Mouse (Mus musculus): ENCODE results near the gene Micall2. TPM values are rescaled to one million over a fixed set of nuclear protein-coding genes. Genes with fewer than 3 reads are reported as not detected.

Gene Micall2
- polyA plus RNA-seq, 1 experiment, result 28.0 TPM

GRCm38 (mm10) chr5:139694989-139695571 lies 41.1 kb downstream of the Micall2 start:
- TF ChIP-seq POLR2A (IDR thresholded peaks at IDR 0.05; ENCODE audit: borderline replicate concordance, control insufficient read depth, low read depth, low read length) (no peak), CTCF (IDR thresholded peaks at IDR 0.05; ENCODE audit: control insufficient read depth, insufficient read depth, low read length) (no peak)
- WGBS, result 8% methylated on average over 7 of the region's 7 CpGs
- no peaks in the 10 kb centered on the region for H3K4me1 ChIP-seq (ENCODE audit: control insufficient read depth, insufficient read depth, low read length)
- no peak overlapping the region for H3K27ac ChIP-seq (ENCODE audit: control insufficient read depth, insufficient read depth, low read depth, low read length, poor library complexity)
- no peak overlapping the region for H3K4me3 ChIP-seq (replicated peaks; ENCODE audit: control insufficient read depth, low read depth, low read length)

DNA sequence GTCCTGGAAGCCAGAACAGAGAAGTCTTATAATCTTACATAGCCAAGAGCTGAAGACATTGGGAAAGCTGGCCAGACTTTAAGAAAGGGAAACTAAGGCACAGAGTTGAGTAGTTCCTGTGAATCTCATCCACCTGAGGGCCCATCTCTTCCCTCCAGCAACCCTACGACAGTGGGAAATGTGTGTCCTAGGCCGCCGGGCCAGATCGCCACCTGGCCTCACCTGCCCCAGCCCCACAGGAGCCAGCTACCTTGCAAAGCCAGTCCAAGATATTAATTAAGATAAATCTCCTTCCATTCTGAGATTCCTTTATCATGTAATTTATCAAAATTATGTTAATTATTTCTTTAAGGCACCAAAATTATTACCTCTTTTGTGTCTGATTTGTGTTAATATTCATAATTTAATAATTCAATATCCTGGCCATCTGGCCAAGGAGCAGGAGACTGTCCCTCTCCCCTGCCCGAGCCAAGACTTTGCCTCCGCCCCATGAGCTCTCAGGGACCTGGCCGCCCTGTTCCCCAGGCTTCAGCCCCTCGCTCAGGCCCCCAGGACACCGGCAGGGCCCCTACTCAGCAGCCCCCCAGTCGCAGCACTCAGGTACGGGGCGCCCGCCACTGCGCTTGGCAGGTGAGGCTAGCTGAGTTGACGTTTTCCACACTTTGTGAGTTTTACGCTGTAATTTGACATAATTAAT lies 41.7 kb downstream of the Micall2 start:
- TF ChIP-seq POLR2A (IDR thresholded peaks at IDR 0.05; ENCODE audit: borderline replicate concordance, control insufficient read depth, low read depth, low read length), result no peak
- TF ChIP-seq CTCF (IDR thresholded peaks at IDR 0.05; ENCODE audit: control insufficient read depth, insufficient read depth, low read length), result no peak
- WGBS, result 62% methylated on average over 16 of the region's 16 CpGs

GRCm38 (mm10) chr5:139690791-139691190 lies 45.3 kb downstream of the Micall2 start:
- H3K27ac ChIP-seq (ENCODE audit: control insufficient read depth, insufficient read depth, low read depth, low read length, poor library complexity), result no peak overlapping the region
- WGBS, result 74% methylated on average over 9 of the region's 9 CpGs
- no peaks in the 10 kb centered on the region for H3K4me1 ChIP-seq (ENCODE audit: control insufficient read depth, insufficient read depth, low read length)
- TF ChIP-seq CTCF (IDR thresholded peaks at IDR 0.05; ENCODE audit: control insufficient read depth, insufficient read depth, low read length), result no peak
- H3K4me3 ChIP-seq (replicated peaks; ENCODE audit: control insufficient read depth, low read depth, low read length), result no peak overlapping the region

More for the DNA sequence above, 41.7 kb downstream of the Micall2 start:
- no peaks in the 10 kb centered on the region for H3K4me1 ChIP-seq (ENCODE audit: control insufficient read depth, insufficient read depth, low read length)
- H3K27ac ChIP-seq (ENCODE audit: control insufficient read depth, insufficient read depth, low read depth, low read length, poor library complexity), result no peak overlapping the region
- H3K4me3 ChIP-seq (replicated peaks; ENCODE audit: control insufficient read depth, low read depth, low read length), result no peak overlapping the region

GRCm38 (mm10) chr5:139688356-139688755 lies 47.8 kb downstream of the Micall2 start:
- Histone ChIP-seq H3K4me3 (replicated peaks; ENCODE audit: control insufficient read depth, low read depth, low read length) (no peak overlapping the region), H3K4me1 (ENCODE audit: control insufficient read depth, insufficient read depth, low read length) (no peaks in the 10 kb centered on the region), H3K27ac (ENCODE audit: control insufficient read depth, insufficient read depth, low read depth, low read length, poor library complexity) (no peak overlapping the region)
- WGBS, result 69% methylated on average over 12 of the region's 12 CpGs
- no peak for TF ChIP-seq CTCF (IDR thresholded peaks at IDR 0.05; ENCODE audit: control insufficient read depth, insufficient read depth, low read length)
- no peak for TF ChIP-seq POLR2A (IDR thresholded peaks at IDR 0.05; ENCODE audit: borderline replicate concordance, control insufficient read depth, low read depth, low read length)

DNA sequence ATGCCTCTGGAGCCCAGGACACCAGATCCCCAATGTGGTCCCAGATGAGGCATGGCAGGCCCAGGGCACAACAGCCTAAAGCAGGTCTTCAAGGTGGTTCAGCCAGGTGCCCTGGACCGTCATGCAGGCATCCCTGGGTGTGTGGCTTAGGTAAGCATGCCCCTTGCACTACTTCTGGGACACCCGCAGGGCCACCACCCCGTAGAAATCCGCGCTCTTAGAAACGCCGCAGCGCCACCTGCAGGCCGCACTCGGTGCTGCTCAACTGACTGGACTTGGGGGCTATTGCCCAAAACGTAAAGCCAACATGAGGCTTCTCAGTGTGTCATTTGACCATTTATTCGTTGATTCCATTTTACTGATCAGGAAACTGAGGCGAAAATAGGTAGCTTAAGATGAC lies 48.5 kb downstream of the Micall2 start:
- Histone ChIP-seq H3K4me3 (replicated peaks; ENCODE audit: control insufficient read depth, low read depth, low read length) (no peak overlapping the region), H3K27ac (ENCODE audit: control insufficient read depth, insufficient read depth, low read depth, low read length, poor library complexity) (no peak overlapping the region), H3K4me1 (ENCODE audit: control insufficient read depth, insufficient read depth, low read length) (no peaks in the 10 kb centered on the region)
- TF ChIP-seq POLR2A (IDR thresholded peaks at IDR 0.05; ENCODE audit: borderline replicate concordance, control insufficient read depth, low read depth, low read length) (no peak), CTCF (IDR thresholded peaks at IDR 0.05; ENCODE audit: control insufficient read depth, insufficient read depth, low read length) (peak; percentile 56)
- 22% methylated on average over 13 of the region's 13 CpGs for WGBS

DNA sequence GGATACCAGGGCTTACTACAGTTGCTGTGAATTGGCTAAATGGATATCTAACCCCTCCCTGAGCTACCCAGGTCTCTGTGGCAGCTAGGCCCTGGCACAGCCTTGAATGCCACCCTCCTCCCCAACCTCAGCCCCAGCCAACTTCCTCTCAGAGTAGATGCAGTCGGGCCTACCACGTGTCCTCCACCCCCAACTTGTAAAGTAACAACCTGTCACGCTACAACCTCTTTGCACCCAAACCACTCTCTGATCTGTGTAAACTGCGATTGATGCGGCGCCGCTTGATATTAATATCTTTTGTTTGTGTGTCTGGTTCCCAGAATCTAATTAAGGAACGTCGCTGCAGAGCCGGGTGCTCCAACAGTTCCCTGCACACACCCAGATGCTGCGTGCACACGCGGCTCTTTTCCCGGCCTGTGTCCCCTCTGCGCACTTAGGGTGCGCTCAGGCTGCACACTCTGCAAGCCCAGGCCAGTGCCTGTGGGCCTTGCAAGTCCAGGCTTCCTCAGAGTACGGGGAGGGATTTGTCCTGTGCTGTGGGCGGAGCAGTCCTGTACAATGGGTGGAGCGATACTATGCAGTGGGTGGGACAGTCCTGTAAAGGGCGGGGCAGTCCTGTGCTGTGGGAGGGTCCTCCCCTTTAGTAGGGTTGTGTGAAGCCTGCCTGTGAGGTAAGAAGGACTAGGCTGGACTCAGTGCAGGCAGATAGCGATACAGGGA lies 49.4 kb downstream of the Micall2 start:
- Histone ChIP-seq H3K4me3 (replicated peaks; ENCODE audit: control insufficient read depth, low read depth, low read length) (no peak overlapping the region), H3K27ac (ENCODE audit: control insufficient read depth, insufficient read depth, low read depth, low read length, poor library complexity) (no peak overlapping the region), H3K4me1 (ENCODE audit: control insufficient read depth, insufficient read depth, low read length) (no peaks in the 10 kb centered on the region)
- no peak for TF ChIP-seq CTCF (IDR thresholded peaks at IDR 0.05; ENCODE audit: control insufficient read depth, insufficient read depth, low read length)
- TF ChIP-seq POLR2A (IDR thresholded peaks at IDR 0.05; ENCODE audit: borderline replicate concordance, control insufficient read depth, low read depth, low read length), result no peak
- WGBS, result 22% methylated on average over 21 of the region's 21 CpGs

GRCm38 (mm10) chr5:139683228-139683627 lies 52.9 kb downstream of the Micall2 start:
- TF ChIP-seq CTCF (IDR thresholded peaks at IDR 0.05; ENCODE audit: control insufficient read depth, insufficient read depth, low read length), result no peak
- no peak for TF ChIP-seq POLR2A (IDR thresholded peaks at IDR 0.05; ENCODE audit: borderline replicate concordance, control insufficient read depth, low read depth, low read length)
- Histone ChIP-seq H3K4me1 (ENCODE audit: control insufficient read depth, insufficient read depth, low read length) (no peaks in the 10 kb centered on the region), H3K27ac (ENCODE audit: control insufficient read depth, insufficient read depth, low read depth, low read length, poor library complexity) (no peak overlapping the region), H3K4me3 (replicated peaks; ENCODE audit: control insufficient read depth, low read depth, low read length) (no peak overlapping the region)
- WGBS, result 24% methylated on average over 2 of the region's 2 CpGs

DNA sequence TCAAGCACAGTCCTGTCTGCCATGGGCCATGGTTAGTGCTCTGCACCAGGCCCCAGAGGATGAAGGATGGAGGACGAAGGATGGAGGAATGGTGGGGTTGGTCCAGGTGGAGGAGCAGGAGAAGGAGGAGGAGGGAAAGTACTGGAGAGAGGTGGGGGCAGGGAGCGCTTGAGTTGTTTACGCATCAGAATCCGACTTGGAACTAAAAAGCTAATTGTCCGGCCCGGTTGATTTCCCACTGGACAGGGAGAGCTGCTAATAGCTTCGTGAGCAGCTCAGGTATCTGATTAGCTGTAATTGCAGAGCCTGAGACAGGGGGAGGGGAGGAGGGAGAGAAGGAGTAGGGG lies 53.5 kb downstream of the Micall2 start:
- 21% methylated on average over 7 of the region's 7 CpGs for WGBS
- H3K4me1 ChIP-seq (ENCODE audit: control insufficient read depth, insufficient read depth, low read length), result no peaks in the 10 kb centered on the region
- TF ChIP-seq POLR2A (IDR thresholded peaks at IDR 0.05; ENCODE audit: borderline replicate concordance, control insufficient read depth, low read depth, low read length) (no peak), CTCF (IDR thresholded peaks at IDR 0.05; ENCODE audit: control insufficient read depth, insufficient read depth, low read length) (no peak)
- H3K4me3 ChIP-seq (replicated peaks; ENCODE audit: control insufficient read depth, low read depth, low read length), result no peak overlapping the region
- H3K27ac ChIP-seq (ENCODE audit: control insufficient read depth, insufficient read depth, low read depth, low read length, poor library complexity), result no peak overlapping the region
